Mouse (Mus musculus): ENCODE results near the gene Tsc2. TPM values are rescaled to one million over a fixed set of nuclear protein-coding genes. Genes with fewer than 3 reads are reported as not detected.

The Tsc2 gene
- total and polyA plus RNA-seq, 3 experiments, result 9.1 to 69.8 (median 35.2) TPM

GRCm38 (mm10) chr17:24603961-24604360 lies 28.5 kb downstream of the Tsc2 start:
- Histone ChIP-seq H3K4me2 (ENCODE audit: insufficient read depth, low read depth, poor library complexity, severe bottlenecking) (no peak overlapping the region), H3K4me3 (replicated peaks in 1 of 3; ENCODE audit: low read depth in 2 of 3, low read length in 2 of 3, poor library complexity in 1 of 3) (no peak overlapping the region), H3K9ac (ENCODE audit: insufficient read depth, low read depth) (no peak overlapping the region), H3K27me3 (replicated peaks) (no peaks in the 10 kb centered on the region), H3K79me2 (replicated peaks; ENCODE audit: control insufficient read depth, extremely low read depth, insufficient read depth, poor library complexity, severe bottlenecking) (no peaks in the 10 kb centered on the region), H3K9me3 (replicated peaks; ENCODE audit: low read length) (no peaks in the 10 kb centered on the region), H3K4me1 (ENCODE audit: control insufficient read depth in 1 of 2, insufficient read depth in 2 of 2) (peaks cover 11 to 27% of the 10 kb centered on the region in 2 experiments), H3K36me3 (replicated peaks in 1 of 2; ENCODE audit: control insufficient read depth in 1 of 2, insufficient read depth in 1 of 2, low read length in 1 of 2) (peaks cover 80 to 96% of the 10 kb centered on the region in 2 experiments), H3K27ac (ENCODE audit: insufficient read depth, low read depth) (no peak overlapping the region)
- DNase-seq (ENCODE audit: extremely low read depth), result no peak
- TF ChIP-seq MXI1 (IDR thresholded peaks at IDR 0.05; ENCODE audit: low read depth, low read length) (no peak), HCFC1 (IDR thresholded peaks at IDR 0.05; ENCODE audit: low read depth, low read length) (no peak), MYC (IDR thresholded peaks at IDR 0.05; ENCODE audit: low read depth, low read length) (no peak), ETS1 (conservative IDR thresholded peaks at IDR 0.05; ENCODE audit: low read depth, low read length) (no peak), SMC3 (IDR thresholded peaks at IDR 0.05; ENCODE audit: low read depth, low read length) (no peak), ZC3H11A (IDR thresholded peaks at IDR 0.05; ENCODE audit: low read depth, low read length) (no peak), NELFE (IDR thresholded peaks at IDR 0.05; ENCODE audit: low read depth, low read length) (no peak), USF1 (IDR thresholded peaks at IDR 0.05; ENCODE audit: low read depth, low read length) (no peak), E2F4 (IDR thresholded peaks at IDR 0.05; ENCODE audit: insufficient replicate concordance, low read depth, low read length) (no peak), MEF2A (IDR thresholded peaks at IDR 0.05; ENCODE audit: borderline replicate concordance, low read depth, low read length) (no peak), MAX (IDR thresholded peaks at IDR 0.05; ENCODE audit: low read length) (no peak), ZMIZ1 (IDR thresholded peaks at IDR 0.05; ENCODE audit: low read depth, low read length) (no peak), RAD21 (IDR thresholded peaks at IDR 0.05; ENCODE audit: low read depth, low read length) (no peak), POLR2A (IDR thresholded peaks at IDR 0.05; ENCODE audit: low read depth, low read length) (no peak), TCF12 (IDR thresholded peaks at IDR 0.05; ENCODE audit: low read depth, low read length) (no peak), JUN (IDR thresholded peaks at IDR 0.05; ENCODE audit: insufficient read depth, low read depth, low read length) (no peak), BHLHE40 (IDR thresholded peaks at IDR 0.05; ENCODE audit: low read depth, low read length) (no peak), ZKSCAN1 (IDR thresholded peaks at IDR 0.05; ENCODE audit: borderline replicate concordance, low read depth, low read length) (no peak), ELF1 (IDR thresholded peaks at IDR 0.05; ENCODE audit: low read depth, low read length) (no peak)
- dilution Hi-C loops (cut with MboI; ENCODE audit: extremely low pct_ligation_motif_present, extremely low pct_unique_long_range_greater_than_20kb, low sequenced_read_pairs) (no loop called here), in situ Hi-C loops (cut with MboI; ENCODE audit: low pct_ligation_motif_present, low pct_unique_long_range_greater_than_20kb, low sequenced_read_pairs) (no loop called here)

GRCm38 (mm10) chr17:24600502-24600901 lies 31.9 kb downstream of the Tsc2 start:
- in situ Hi-C loops (cut with MboI; ENCODE audit: low pct_ligation_motif_present, low pct_unique_long_range_greater_than_20kb, low sequenced_read_pairs) (no loop called here), dilution Hi-C loops (cut with MboI; ENCODE audit: extremely low pct_ligation_motif_present, extremely low pct_unique_long_range_greater_than_20kb, low sequenced_read_pairs) (no loop called here)
- Histone ChIP-seq H3K4me1 (ENCODE audit: control insufficient read depth in 1 of 2, insufficient read depth in 2 of 2) (peaks cover 11 to 27% of the 10 kb centered on the region in 2 experiments), H3K36me3 (replicated peaks in 1 of 2; ENCODE audit: control insufficient read depth in 1 of 2, insufficient read depth in 1 of 2, low read length in 1 of 2) (peaks cover 83 to 96% of the 10 kb centered on the region in 2 experiments), H3K4me2 (ENCODE audit: insufficient read depth, low read depth, poor library complexity, severe bottlenecking) (no peak overlapping the region), H3K27ac (ENCODE audit: insufficient read depth, low read depth) (no peak overlapping the region), H3K9ac (ENCODE audit: insufficient read depth, low read depth) (no peak overlapping the region), H3K9me3 (replicated peaks; ENCODE audit: low read length) (no peaks in the 10 kb centered on the region), H3K4me3 (replicated peaks in 1 of 3; ENCODE audit: low read depth in 2 of 3, low read length in 2 of 3, poor library complexity in 1 of 3) (no peak overlapping the region), H3K79me2 (replicated peaks; ENCODE audit: control insufficient read depth, extremely low read depth, insufficient read depth, poor library complexity, severe bottlenecking) (no peaks in the 10 kb centered on the region), H3K27me3 (replicated peaks) (no peaks in the 10 kb centered on the region)
- DNase-seq (ENCODE audit: extremely low read depth), result no peak
- TF ChIP-seq MXI1 (IDR thresholded peaks at IDR 0.05; ENCODE audit: low read depth, low read length) (no peak), HCFC1 (IDR thresholded peaks at IDR 0.05; ENCODE audit: low read depth, low read length) (no peak), MAX (IDR thresholded peaks at IDR 0.05; ENCODE audit: low read length) (no peak), UBTF (IDR thresholded peaks at IDR 0.05; ENCODE audit: low read depth, low read length) (no peak), TBP (conservative IDR thresholded peaks at IDR 0.05; ENCODE audit: low read depth, low read length) (no peak), POLR2AphosphoS2 (IDR thresholded peaks at IDR 0.05; ENCODE audit: low read depth, low read length) (no peak), RAD21 (IDR thresholded peaks at IDR 0.05; ENCODE audit: low read depth, low read length) (no peak), ELF1 (IDR thresholded peaks at IDR 0.05; ENCODE audit: low read depth, low read length) (no peak), ETS1 (conservative IDR thresholded peaks at IDR 0.05; ENCODE audit: low read depth, low read length) (no peak), POLR2A (IDR thresholded peaks at IDR 0.05; ENCODE audit: low read depth, low read length) (no peak)
